Mouse (Mus musculus): Measurements from ENCODE around the gene Pbxip1. TPM values are rescaled to one million over a fixed set of nuclear protein-coding genes. Genes with fewer than 3 reads are reported as not detected.

The Pbxip1 gene
- polyA plus RNA-seq, 1 experiment from 2014 or later: 17.0 TPM

GRCm38 (mm10) chr3:89499696-89500095 is 63.2 kb downstream of the Pbxip1 start:
- Histone ChIP-seq H3K36me3 (no peaks in the 10 kb centered on the region), H3K4me2 (no peak overlapping the region), H3K9me3 (no peaks in the 10 kb centered on the region; the same call in 1 of the 2 replicates), H3K4me3 (no peak overlapping the region), H3K27me3 (no peaks in the 10 kb centered on the region), H3K4me1 (replicated peaks) (peaks cover 4% of the 10 kb centered on the region), H3K27ac (replicated peaks) (no peak overlapping the region), H3K9ac (no peak overlapping the region)
- 53% methylated on average over 7 of the region's 7 CpGs for WGBS
- no peak for ATAC-seq (ENCODE audit: low read depth)

Other genes with a start within 250 kb of the Pbxip1 start
- 48.3 and 50.0 TPM in 2 replicates for gene Gba, start 233.8 kb upstream of the Pbxip1 start, polyA plus RNA-seq (2015; fragmentation: Nextera tagmentation; extraction: Ambion mirVana)
- gene Thbs3, start 221.5 kb upstream of the Pbxip1 start, polyA plus RNA-seq (2015; fragmentation: Nextera tagmentation; extraction: Ambion mirVana): 45.6 and 52.8 TPM in 2 replicates
- 157 and 170 TPM in 2 replicates for gene Mtx1, start 209.6 kb upstream of the Pbxip1 start, polyA plus RNA-seq (2015; fragmentation: Nextera tagmentation; extraction: Ambion mirVana)
- gene Muc1, start 207.6 kb upstream of the Pbxip1 start, polyA plus RNA-seq (2015; fragmentation: Nextera tagmentation; extraction: Ambion mirVana): 1.0 and 1.1 TPM in 2 replicates
- 248 and 258 TPM in 2 replicates for gene Krtcap2, start 190.7 kb upstream of the Pbxip1 start, polyA plus RNA-seq (2015; fragmentation: Nextera tagmentation; extraction: Ambion mirVana)
- gene Trim46, start 190.4 kb upstream of the Pbxip1 start, polyA plus RNA-seq (2015; fragmentation: Nextera tagmentation; extraction: Ambion mirVana): 55.8 and 55.9 TPM in 2 replicates
- gene Dpm3, start 177.3 kb upstream of the Pbxip1 start, polyA plus RNA-seq (2015; fragmentation: Nextera tagmentation; extraction: Ambion mirVana): 76.9 and 81.4 TPM in 2 replicates
- 44.0 and 45.5 TPM in 2 replicates for gene Slc50a1, start 166.1 kb upstream of the Pbxip1 start, polyA plus RNA-seq (2015; fragmentation: Nextera tagmentation; extraction: Ambion mirVana)
- gene Efna1, start 155.6 kb upstream of the Pbxip1 start, polyA plus RNA-seq (2015; fragmentation: Nextera tagmentation; extraction: Ambion mirVana): 12.5 and 14.5 TPM in 2 replicates
- gene Efna3, start 113.7 kb upstream of the Pbxip1 start, polyA plus RNA-seq (2015; fragmentation: Nextera tagmentation; extraction: Ambion mirVana): 87.4 and 90.1 TPM in 2 replicates
- gene Efna4, start 98.7 kb upstream of the Pbxip1 start, polyA plus RNA-seq (2015; fragmentation: Nextera tagmentation; extraction: Ambion mirVana): 8.5 and 10.7 TPM in 2 replicates
- 48.8 and 54.0 TPM in 2 replicates for gene Adam15, start 86.7 kb upstream of the Pbxip1 start, polyA plus RNA-seq (2015; fragmentation: Nextera tagmentation; extraction: Ambion mirVana)
- gene Dcst2, start 74.7 kb upstream of the Pbxip1 start, polyA plus RNA-seq (2015; fragmentation: Nextera tagmentation; extraction: Ambion mirVana): 0.17 TPM in 1 of 2 replicates, not detected in the other
- gene Dcst1, start 71.5 kb upstream of the Pbxip1 start, polyA plus RNA-seq (2015; fragmentation: Nextera tagmentation; extraction: Ambion mirVana): 0.88 and 1.1 TPM in 2 replicates
- 0.54 and 0.68 TPM in 2 replicates for gene Zbtb7b, start 41.9 kb upstream of the Pbxip1 start, polyA plus RNA-seq (2015; fragmentation: Nextera tagmentation; extraction: Ambion mirVana)
- gene Lenep, start 33.9 kb upstream of the Pbxip1 start, polyA plus RNA-seq (2015; fragmentation: Nextera tagmentation; extraction: Ambion mirVana): 0.84 and 2.6 TPM in 2 replicates
- 30.7 and 33.2 TPM in 2 replicates for gene Flad1, start 24.8 kb upstream of the Pbxip1 start, polyA plus RNA-seq (2015; fragmentation: Nextera tagmentation; extraction: Ambion mirVana)
- 110 and 144 TPM in 2 replicates for gene Cks1b, start 18.3 kb upstream of the Pbxip1 start, polyA plus RNA-seq (2015; fragmentation: Nextera tagmentation; extraction: Ambion mirVana)
- 41.8 and 45.1 TPM in 2 replicates for gene Shc1, start 18.3 kb upstream of the Pbxip1 start, polyA plus RNA-seq (2015; fragmentation: Nextera tagmentation; extraction: Ambion mirVana)
- gene Pygo2, start 6.5 kb upstream of the Pbxip1 start, polyA plus RNA-seq (2015; fragmentation: Nextera tagmentation; extraction: Ambion mirVana): 40.4 and 47.7 TPM in 2 replicates
- 104 and 106 TPM in 2 replicates for gene Pmvk, start 17.8 kb downstream of the Pbxip1 start, polyA plus RNA-seq (2015; fragmentation: Nextera tagmentation; extraction: Ambion mirVana)
- gene Kcnn3, start 83.5 kb downstream of the Pbxip1 start, polyA plus RNA-seq (2015; fragmentation: Nextera tagmentation; extraction: Ambion mirVana): 4.8 and 5.5 TPM in 2 replicates